Mouse (Mus musculus) macrophage (primary cell): ENCODE data around the gene Cers1. TPM values are rescaled to one million over a fixed set of nuclear protein-coding genes. Genes with fewer than 3 reads are reported as not detected.

Experiments
- H3K27ac ChIP-seq: fragments of 350-480 bp; formaldehyde crosslinking; 2 replicates; pipeline ENCODE4 v1.9.0; 2021
- H3K36me3 ChIP-seq: fragments of 350-480 bp; formaldehyde crosslinking; 2 replicates; pipeline ENCODE4 v1.9.0; 2021; ENCODE audit errors: inconsistent target
- H3K4me3 ChIP-seq: fragments of 350-480 bp; formaldehyde crosslinking; 2 replicates; pipeline ENCODE4 v1.9.0; 2021; ENCODE audit errors: inconsistent target
- H3K79me2 ChIP-seq: fragments of 350-480 bp; formaldehyde crosslinking; 2 replicates; pipeline ENCODE4 v1.9.0; 2021; ENCODE audit errors: inconsistent target
- WGBS: methylation state at CpG from one replicate; pipeline ENCODE4 v1.1.7; 2026; ENCODE audit warnings: inconsistent platforms; ENCODE audit not compliant: missing documents; 5-methylcytosine and 5-hydroxymethylcytosine counted together
- polyA plus RNA-seq: library from polyadenylated mRNA; stranded (reverse); fragments of 250-400 nt; gene quantifications from 3 replicates; pipeline ENCODE4 v1.2.4, GENCODE M21; 2018; ENCODE audit warnings: inconsistent platforms

Cers1 gene
- polyA plus RNA-seq, 1 experiment from 2014 or later: not detected

- Histone ChIP-seq H3K79me2 (peaks cover 21% of the 10 kb centered on the region), H3K4me3 (no peak overlapping the region), H3K27ac (no peak overlapping the region), H3K36me3 (peaks cover 44% of the 10 kb centered on the region)
- WGBS: 98% methylated on average over 13 of the region's 15 CpGs
These were observed 30.3 kb upstream of the Cers1 start for GRCm38 (mm10) chr8:70285304-70285703.

GRCm38 (mm10) chr8:70286737-70287136 lies 28.8 kb upstream of the Cers1 start:
- Histone ChIP-seq H3K4me3 (no peak overlapping the region), H3K27ac (no peak overlapping the region), H3K79me2 (peaks cover 21% of the 10 kb centered on the region), H3K36me3 (peaks cover 58% of the 10 kb centered on the region)
- WGBS: 91% methylated on average over 8 of the region's 8 CpGs

DNA sequence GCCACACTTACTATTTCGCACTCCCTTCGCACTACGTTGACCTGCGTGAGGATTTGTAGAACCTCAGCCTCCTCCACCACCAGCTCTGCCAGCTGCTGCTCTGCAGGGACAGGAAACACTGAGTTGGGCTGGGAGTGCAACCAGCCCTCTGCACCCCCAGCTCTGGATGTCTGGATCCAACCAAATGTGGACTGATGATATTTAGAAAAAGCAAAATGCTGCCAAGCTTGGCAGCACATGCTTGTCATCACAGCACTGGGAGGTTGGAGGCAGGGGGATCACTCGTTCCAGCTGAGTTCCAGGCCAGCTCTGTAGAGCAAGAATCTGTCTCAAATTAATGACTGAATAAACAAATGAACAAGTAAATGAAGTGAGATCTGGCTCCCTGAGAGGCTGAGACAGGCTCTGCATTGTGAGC lies 21.6 kb upstream of the Cers1 start:
- H3K79me2 ChIP-seq: no peaks in the 10 kb centered on the region
- no peak overlapping the region for H3K4me3 ChIP-seq
- H3K27ac ChIP-seq: no peak overlapping the region
- H3K36me3 ChIP-seq: peaks cover 81% of the 10 kb centered on the region
- 92% methylated on average over 5 of the region's 5 CpGs for WGBS

DNA sequence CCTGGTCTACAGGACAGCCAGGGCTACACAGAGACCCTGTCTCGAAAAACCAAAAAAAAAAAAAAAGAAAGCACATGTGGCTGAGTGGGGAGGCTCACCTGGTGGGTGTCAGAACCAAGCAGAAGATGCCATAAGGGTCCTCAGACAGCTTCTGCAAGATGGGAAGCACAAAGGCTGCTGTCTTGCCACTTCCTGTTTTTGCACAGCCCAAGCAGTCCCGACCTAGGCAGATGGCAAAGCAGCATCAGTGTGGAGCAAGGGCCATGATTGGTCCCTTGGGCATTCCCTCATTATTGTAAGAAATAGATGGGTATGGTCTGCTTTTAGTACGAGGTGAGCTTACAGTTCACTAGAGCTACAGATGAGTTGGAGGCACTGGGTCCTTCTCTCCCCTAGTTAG lies 14.7 kb upstream of the Cers1 start:
- WGBS: 49% methylated on average over 2 of the region's 3 CpGs
- Histone ChIP-seq H3K27ac (no peak overlapping the region), H3K79me2 (peaks cover 61% of the 10 kb centered on the region), H3K4me3 (no peak overlapping the region; the same call in 1 of the 2 replicates), H3K36me3 (peaks cover 38% of the 10 kb centered on the region)

DNA sequence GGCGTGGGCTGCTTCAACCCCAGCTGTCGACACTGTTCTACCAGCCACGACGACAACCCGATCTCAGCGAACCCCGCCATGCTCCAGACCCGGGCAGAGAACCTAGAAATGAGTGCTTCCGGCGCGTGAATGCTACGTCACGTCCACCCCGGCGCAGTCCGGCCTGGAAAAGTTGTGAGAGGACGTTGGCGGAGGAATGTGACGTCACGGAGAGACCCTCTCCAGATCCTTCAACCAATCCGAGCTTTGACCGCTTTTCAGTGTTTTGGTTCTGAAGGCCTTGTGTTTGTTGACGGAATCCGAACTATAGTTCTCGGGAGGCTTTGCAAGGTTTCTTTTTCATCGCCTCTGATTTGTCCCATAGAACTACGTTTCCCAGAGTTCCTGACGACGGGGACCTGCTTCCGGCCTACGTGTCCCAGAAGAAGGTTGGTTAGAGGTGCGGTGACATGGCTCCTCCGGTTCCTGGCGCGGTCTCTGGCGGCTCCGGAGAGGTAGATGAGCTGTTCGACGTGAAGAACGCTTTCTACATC lies 13.2 kb upstream of the Cers1 start, which contains the start of the genes Ddx49 and Cope:
TSS of gene Ddx49 (minus strand) at position 132 of the 533 bp plus-strand sequence.
TSS of gene Cope (plus strand) at position 161 of the 533 bp plus-strand sequence.
- Histone ChIP-seq H3K36me3 (peaks cover 37% of the 10 kb centered on the region; the same call in 1 of the 2 replicates), H3K27ac (peak within 1 kb of the TSS; percentile 72), H3K79me2 (peaks cover 61% of the 10 kb centered on the region), H3K4me3 (peak within 1 kb of the TSS; percentile 99)
- WGBS: under 1% methylated on average over 40 of the region's 40 CpGs

- Histone ChIP-seq H3K4me3 (peak overlapping the region; percentile 99), H3K27ac (peak overlapping the region; percentile 72), H3K79me2 (peaks cover 61% of the 10 kb centered on the region), H3K36me3 (peaks cover 37% of the 10 kb centered on the region; the same call in 1 of the 2 replicates)
- WGBS: 2% methylated on average over 16 of the region's 16 CpGs
These were observed 12.7 kb upstream of the Cers1 start for GRCm38 (mm10) chr8:70302901-70303300.

GRCm38 (mm10) chr8:70309311-70309710 lies 6.3 kb upstream of the Cers1 start:
- peaks cover 13% of the 10 kb centered on the region for H3K79me2 ChIP-seq
- H3K4me3 ChIP-seq: no peak overlapping the region
- H3K27ac ChIP-seq: no peak overlapping the region
- peaks cover 71% of the 10 kb centered on the region for H3K36me3 ChIP-seq
- 43% methylated on average over 2 of the region's 2 CpGs for WGBS

DNA sequence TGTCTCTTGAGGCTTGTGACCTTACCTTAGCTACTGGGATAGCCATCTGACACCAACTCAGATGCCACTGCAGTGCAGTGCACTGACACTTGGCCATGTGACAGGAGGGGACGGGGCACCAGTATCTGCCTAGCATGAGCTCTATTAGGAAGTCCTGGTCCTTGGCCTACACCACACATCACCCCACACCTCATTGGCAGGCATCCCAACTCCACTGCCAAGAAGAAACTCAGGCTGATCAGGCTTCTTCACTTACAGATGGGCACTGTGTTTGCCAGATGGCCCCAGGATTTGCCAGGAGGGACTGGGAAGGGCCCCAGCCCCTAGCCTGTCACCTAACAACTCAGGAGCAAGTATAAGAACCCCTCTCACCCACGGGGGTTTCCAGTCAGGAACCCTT lies 2.2 kb upstream of the Cers1 start:
- H3K36me3 ChIP-seq: peaks cover 35% of the 10 kb centered on the region
- WGBS: 83% methylated on average over 2 of the region's 2 CpGs
- no peak overlapping the region for H3K27ac ChIP-seq
- H3K4me3 ChIP-seq: no peak overlapping the region
- H3K79me2 ChIP-seq: no peaks in the 10 kb centered on the region

- H3K79me2 ChIP-seq: no peaks in the 10 kb centered on the region
- H3K27ac ChIP-seq: no peak overlapping the region
- H3K36me3 ChIP-seq: peaks cover 12% of the 10 kb centered on the region
- WGBS: 45% methylated on average over 15 of the region's 15 CpGs
- H3K4me3 ChIP-seq: no peak overlapping the region
These were observed 1.2 kb downstream of the Cers1 start for GRCm38 (mm10) chr8:70316511-70317504.

DNA sequence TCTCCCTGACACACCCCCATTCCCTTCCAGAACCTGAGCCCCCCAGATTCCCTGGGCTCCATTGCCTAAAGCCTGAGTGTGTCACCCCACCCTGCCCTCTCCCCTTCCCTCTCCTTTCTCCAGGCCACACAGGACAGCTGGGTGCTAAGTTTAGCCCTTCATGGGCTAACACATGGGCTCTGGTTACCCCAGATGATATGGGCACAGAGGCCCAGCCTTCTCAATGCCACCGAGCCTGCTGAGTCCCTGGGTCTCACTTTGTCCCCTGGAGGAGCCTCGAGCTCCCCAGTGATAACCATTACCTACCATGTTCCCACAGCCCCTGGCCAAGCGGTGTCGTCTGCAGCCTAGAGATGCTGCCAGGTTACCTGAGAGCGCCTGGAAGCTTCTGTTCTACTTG lies 2.3 kb downstream of the Cers1 start:
- Histone ChIP-seq H3K27ac (no peak overlapping the region), H3K36me3 (peaks cover 5% of the 10 kb centered on the region), H3K4me3 (no peak overlapping the region), H3K79me2 (no peaks in the 10 kb centered on the region)
- 88% methylated on average over 5 of the region's 5 CpGs for WGBS

- H3K4me3 ChIP-seq: no peak overlapping the region
- H3K36me3 ChIP-seq: no peaks in the 10 kb centered on the region
- WGBS: 91% methylated on average over 3 of the region's 3 CpGs
- H3K27ac ChIP-seq: no peak overlapping the region
- no peaks in the 10 kb centered on the region for H3K79me2 ChIP-seq
These were observed 8.1 kb downstream of the Cers1 start for GRCm38 (mm10) chr8:70323716-70324115.

DNA sequence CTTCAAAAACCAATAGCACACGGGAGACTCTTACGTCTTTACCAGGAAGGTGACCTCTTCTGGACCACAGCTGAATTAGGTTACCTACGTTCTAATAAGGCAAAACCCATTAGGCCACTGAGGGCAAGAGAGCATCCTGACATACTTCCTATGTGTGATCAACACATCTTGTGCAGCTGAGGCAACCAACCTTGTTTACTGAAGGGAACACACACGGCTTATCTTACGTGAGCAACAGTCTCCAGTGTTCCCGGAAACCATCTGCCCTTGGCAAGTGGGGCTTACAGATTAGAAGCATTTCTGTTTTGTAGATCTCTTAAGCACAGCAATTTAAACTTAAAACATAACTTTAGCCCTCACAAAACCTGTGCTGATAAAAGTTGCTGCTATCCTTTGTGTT lies 11.9 kb downstream of the Cers1 start:
- H3K79me2 ChIP-seq: no peaks in the 10 kb centered on the region
- H3K27ac ChIP-seq: no peak overlapping the region
- no peak overlapping the region for H3K4me3 ChIP-seq
- 96% methylated on average over 6 of the region's 6 CpGs for WGBS
- peaks cover 3% of the 10 kb centered on the region; the same call in 1 of the 2 replicates for H3K36me3 ChIP-seq

DNA sequence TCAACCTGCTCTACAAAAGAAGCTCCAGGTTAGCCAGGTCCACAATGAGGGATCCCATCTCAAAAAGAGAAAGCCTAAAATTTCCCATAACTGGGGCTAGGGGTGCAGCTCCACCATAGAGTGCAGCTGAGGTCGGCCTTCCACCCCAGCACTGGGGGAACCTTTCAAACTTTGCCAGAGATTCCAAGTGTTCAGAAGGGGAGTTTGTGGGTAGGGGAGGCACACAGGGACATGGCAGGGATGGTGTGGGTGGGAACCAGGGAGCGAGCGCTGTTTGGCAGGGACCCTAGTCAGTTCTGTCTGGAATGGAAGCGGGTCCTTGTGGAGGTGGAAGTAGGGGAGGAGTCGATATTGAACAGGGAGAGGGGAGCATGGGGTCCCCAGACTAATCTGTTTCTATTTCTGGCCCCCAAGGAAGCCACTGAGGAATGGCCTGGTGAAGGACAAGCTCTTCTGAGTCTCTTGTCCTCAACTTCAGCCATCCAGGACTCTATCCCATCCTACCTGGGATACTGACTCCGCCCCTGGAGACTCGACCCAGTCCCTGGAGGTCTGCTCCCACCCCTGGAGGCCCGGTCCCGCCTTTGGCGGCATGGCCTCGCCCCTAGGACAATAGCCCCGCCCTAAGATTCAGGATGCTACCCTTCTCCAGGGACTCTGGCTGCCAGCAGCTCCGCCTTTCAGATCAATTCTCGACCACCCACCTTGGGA lies 13.7 kb downstream of the Cers1 start, which contains the start of gene Gdf1:
TSS of gene Gdf1 (plus strand) at position 694 of the 711 bp plus-strand sequence.
- no peak within 1 kb of the TSS for H3K4me3 ChIP-seq
- H3K27ac ChIP-seq: no peak within 1 kb of the TSS
- no peaks in the 10 kb centered on the region for H3K79me2 ChIP-seq
- 62% methylated on average over 14 of the region's 14 CpGs for WGBS
- peaks cover 21% of the 10 kb centered on the region for H3K36me3 ChIP-seq
